Mouse (Mus musculus): ENCODE results near the gene BC051142. TPM values are rescaled to one million over a fixed set of nuclear protein-coding genes. Genes with fewer than 3 reads are reported as not detected.

The BC051142 gene
- polyA plus RNA-seq, 1 experiment from 2014 or later = 0.53 TPM

DNA sequence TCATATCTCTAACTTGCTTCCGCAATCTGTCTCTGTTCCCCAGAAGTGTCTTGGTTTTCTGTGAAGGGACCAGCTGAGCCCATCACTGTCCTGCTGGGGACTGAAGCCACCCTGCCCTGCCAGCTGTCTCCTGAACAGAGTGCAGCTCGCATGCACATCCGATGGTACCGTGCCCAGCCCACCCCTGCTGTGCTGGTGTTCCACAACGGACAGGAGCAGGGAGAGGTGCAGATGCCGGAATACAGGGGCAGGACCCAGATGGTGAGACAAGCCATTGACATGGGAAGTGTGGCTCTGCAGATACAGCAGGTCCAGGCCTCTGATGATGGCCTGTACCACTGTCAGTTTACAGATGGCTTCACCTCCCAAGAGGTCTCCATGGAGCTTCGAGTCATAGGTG, 19.2 kb upstream of the BC051142 start:
- Histone ChIP-seq H3K4me1 (no peaks in the 10 kb centered on the region), H3K9me3 (replicated peaks) (no peaks in the 10 kb centered on the region), H3K4me3 (no peak overlapping the region), H3K27me3 (ENCODE audit: low read depth, poor library complexity, severe bottlenecking) (no peaks in the 10 kb centered on the region), H3K36me3 (no peaks in the 10 kb centered on the region), H3K27ac (no peak overlapping the region)
- DNase-seq (ENCODE audit: low spot score) = no peak
- WGBS = 88% methylated on average over 7 of the region's 7 CpGs

DNA sequence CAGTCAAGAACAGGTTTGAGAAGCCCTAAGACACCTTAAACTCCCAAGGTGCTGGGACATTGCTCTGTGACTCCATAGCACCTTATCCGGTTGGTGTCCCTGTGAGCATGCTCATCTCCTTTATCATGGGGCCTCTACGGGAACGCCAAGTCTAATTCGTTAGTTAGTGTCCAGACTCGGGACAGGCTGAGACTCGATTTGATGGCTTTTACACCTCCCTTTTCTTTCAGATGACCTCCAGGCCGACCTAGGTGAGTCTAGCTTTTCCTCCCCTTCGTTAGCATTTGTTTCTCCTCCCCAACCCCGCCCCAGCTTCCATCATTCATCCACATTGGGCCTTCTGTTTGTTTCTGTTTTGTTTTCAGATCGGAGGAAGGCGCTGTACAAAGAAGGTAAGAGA, 16.7 kb upstream of the BC051142 start:
- 76% methylated on average over 11 of the region's 11 CpGs for WGBS
- no peak overlapping the region for H3K27ac ChIP-seq
- H3K4me3 ChIP-seq = no peak overlapping the region
- no peak for DNase-seq (ENCODE audit: low spot score)
- no peaks in the 10 kb centered on the region for H3K36me3 ChIP-seq
- H3K9me3 ChIP-seq (replicated peaks) = no peaks in the 10 kb centered on the region
- H3K27me3 ChIP-seq (ENCODE audit: low read depth, poor library complexity, severe bottlenecking) = no peaks in the 10 kb centered on the region
- H3K4me1 ChIP-seq = no peaks in the 10 kb centered on the region

DNA sequence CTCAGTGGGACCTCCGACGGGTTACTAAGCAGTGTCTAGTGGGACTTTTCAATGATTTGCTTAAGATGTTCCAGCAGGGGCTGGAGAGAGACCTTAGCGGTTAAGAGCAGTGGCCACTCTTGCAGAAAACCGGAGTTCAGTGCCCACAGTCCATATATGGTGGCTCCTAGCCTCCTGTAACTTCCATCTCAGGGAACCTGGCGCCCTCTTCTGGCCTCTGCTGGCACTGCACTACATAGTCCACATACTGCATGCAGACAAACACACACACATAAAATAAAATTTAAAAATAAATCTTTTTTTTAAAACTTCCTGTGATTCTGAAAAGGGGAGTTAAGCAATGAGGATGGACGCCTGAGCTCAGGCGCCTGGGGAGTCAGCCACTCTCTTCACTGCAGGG, 15.4 kb upstream of the BC051142 start:
- H3K27me3 ChIP-seq (ENCODE audit: low read depth, poor library complexity, severe bottlenecking) = no peaks in the 10 kb centered on the region
- H3K4me3 ChIP-seq = no peak overlapping the region
- no peaks in the 10 kb centered on the region for H3K9me3 ChIP-seq (replicated peaks)
- no peak for DNase-seq (ENCODE audit: low spot score)
- H3K27ac ChIP-seq = no peak overlapping the region
- H3K4me1 ChIP-seq = no peaks in the 10 kb centered on the region
- whole genome bisulfite sequencing = 76% methylated on average over 7 of the region's 7 CpGs
- H3K36me3 ChIP-seq = no peaks in the 10 kb centered on the region

DNA sequence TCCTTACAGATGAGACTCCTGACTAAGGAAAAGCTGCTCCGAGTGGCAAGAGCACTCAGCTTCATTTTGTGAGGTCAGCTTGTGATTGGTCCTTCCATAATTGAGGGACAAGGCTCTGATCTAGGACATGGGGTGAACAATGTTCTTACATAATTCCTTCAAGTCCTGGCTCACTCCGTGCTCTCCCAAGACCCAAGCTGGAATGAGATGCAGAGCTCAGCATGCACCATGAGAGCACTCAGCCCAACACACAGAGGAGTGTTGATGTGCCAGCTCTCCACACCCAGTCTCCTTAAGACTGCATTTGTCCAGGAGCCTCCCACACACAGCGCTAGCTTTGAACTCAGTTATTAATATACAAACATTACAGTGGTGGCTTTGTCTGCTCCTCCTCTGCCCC, 13.9 kb upstream of the BC051142 start:
- H3K27ac ChIP-seq = no peak overlapping the region
- WGBS = 72% methylated on average over 3 of the region's 3 CpGs
- H3K9me3 ChIP-seq (replicated peaks) = no peaks in the 10 kb centered on the region
- H3K4me3 ChIP-seq = no peak overlapping the region
- no peaks in the 10 kb centered on the region for H3K27me3 ChIP-seq (ENCODE audit: low read depth, poor library complexity, severe bottlenecking)
- DNase-seq (ENCODE audit: low spot score) = no peak
- no peaks in the 10 kb centered on the region for H3K36me3 ChIP-seq
- no peaks in the 10 kb centered on the region for H3K4me1 ChIP-seq

DNA sequence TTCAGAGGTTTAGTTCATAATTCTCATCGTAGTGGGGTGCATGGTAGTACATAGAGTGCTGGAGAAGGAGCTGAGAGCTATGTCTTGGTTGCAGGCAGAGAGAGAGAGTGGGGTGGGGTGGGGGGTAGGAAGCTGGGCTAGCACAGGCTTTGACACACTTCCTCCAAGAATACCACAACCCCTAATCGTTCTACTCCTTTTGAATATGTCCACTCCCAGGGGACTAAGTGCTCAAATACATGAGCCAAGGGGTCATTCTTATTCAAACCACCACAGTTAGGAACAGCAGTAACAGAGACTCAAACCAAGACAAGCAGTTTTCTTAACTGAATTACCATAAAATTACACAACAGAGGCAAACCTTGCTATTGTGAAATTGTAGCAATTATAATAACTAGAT, 12.0 kb upstream of the BC051142 start:
- Histone ChIP-seq H3K4me3 (no peak overlapping the region), H3K4me1 (peaks cover 1% of the 10 kb centered on the region; the same call in 1 of the 2 replicates), H3K9me3 (replicated peaks) (no peaks in the 10 kb centered on the region), H3K27ac (no peak overlapping the region), H3K36me3 (no peaks in the 10 kb centered on the region), H3K27me3 (ENCODE audit: low read depth, poor library complexity, severe bottlenecking) (peaks cover 9% of the 10 kb centered on the region)
- DNase-seq (ENCODE audit: low spot score) = no peak
- WGBS = 91% methylated on average over 2 of the region's 2 CpGs

DNA sequence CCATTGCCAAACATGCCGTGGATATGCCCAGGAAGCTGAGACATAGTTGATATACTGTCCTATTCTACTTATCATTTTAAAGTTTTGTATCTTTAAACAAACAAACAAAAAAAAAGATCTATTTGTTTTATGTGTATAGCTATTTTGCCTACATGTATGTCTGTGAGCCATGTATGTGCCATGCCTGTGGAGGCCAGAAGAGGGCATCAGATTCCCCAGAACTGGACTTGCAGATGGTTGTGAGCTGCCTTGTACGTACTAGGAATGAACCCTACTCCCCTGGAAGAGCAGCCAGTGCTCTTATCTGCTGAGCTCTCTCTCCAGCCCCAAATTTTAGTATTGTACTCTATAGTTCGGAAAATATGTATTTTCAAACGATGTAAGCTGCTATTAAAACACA, 10.1 kb upstream of the BC051142 start:
- peaks cover 13% of the 10 kb centered on the region for H3K27me3 ChIP-seq (ENCODE audit: low read depth, poor library complexity, severe bottlenecking)
- H3K4me1 ChIP-seq = peaks cover 5% of the 10 kb centered on the region; the same call in 1 of the 2 replicates
- no peaks in the 10 kb centered on the region for H3K36me3 ChIP-seq
- DNase-seq (ENCODE audit: low spot score) = peak; percentile 50
- WGBS = 33% methylated on average over 4 of the region's 4 CpGs
- H3K9me3 ChIP-seq (replicated peaks) = no peaks in the 10 kb centered on the region
- H3K27ac ChIP-seq = no peak overlapping the region
- H3K4me3 ChIP-seq = no peak overlapping the region

DNA sequence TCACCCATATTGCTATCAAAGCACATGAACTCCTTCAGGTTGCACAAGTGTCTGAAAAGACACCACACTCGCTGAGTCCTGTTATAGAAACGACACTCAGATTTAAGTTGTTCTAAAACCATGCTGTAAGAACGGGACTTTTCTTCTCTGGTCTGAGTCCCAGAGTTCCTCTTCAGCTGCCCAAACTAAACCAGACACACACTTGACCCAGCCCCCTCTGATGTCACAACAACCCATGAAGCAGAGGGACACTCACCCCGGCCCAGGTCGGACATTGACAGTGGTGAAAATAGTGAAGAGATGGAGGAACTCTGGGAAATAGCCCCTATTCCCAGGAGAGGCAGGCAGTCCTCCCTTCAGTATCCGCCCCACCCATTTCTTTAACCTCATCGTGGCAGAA, 7.1 kb upstream of the BC051142 start:
- H3K4me3 ChIP-seq = peak overlapping the region; percentile 50; the same call in 1 of the 2 replicates
- peaks cover 13% of the 10 kb centered on the region for H3K27me3 ChIP-seq (ENCODE audit: low read depth, poor library complexity, severe bottlenecking)
- H3K27ac ChIP-seq = no peak overlapping the region
- H3K9me3 ChIP-seq (replicated peaks) = no peaks in the 10 kb centered on the region
- H3K36me3 ChIP-seq = no peaks in the 10 kb centered on the region
- whole genome bisulfite sequencing = 75% methylated on average over 7 of the region's 7 CpGs
- DNase-seq (ENCODE audit: low spot score) = no peak
- peaks cover 5% of the 10 kb centered on the region; the same call in 1 of the 2 replicates for H3K4me1 ChIP-seq

DNA sequence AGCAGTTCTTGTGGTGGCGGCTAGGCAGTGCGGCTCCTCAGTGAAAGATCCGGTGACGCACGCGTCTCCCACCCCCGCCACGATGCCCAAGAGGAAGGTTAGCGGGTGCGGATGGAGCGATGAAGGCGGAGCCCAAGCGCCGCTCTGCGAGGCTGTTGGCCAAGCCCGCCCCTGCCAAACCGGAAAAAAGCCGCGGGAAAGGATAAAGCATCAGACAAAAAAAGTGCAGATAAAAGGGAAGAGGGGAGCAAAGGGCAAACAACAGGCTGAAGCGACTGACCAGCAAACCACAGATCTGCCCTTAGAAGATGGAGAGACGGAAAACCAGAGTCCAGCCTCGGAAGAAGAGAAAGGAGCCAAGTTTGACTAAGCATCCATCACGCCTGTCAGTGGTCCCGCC, 6.3 kb upstream of the BC051142 start:
- Histone ChIP-seq H3K27me3 (ENCODE audit: low read depth, poor library complexity, severe bottlenecking) (peaks cover 13% of the 10 kb centered on the region), H3K36me3 (no peaks in the 10 kb centered on the region), H3K4me1 (peaks cover 5% of the 10 kb centered on the region; the same call in 1 of the 2 replicates), H3K9me3 (replicated peaks) (no peaks in the 10 kb centered on the region), H3K27ac (peak overlapping the region; percentile 56), H3K4me3 (peak overlapping the region; percentile 50)
- WGBS = 5% methylated on average over 24 of the region's 24 CpGs
- peak; percentile 68 for DNase-seq (ENCODE audit: low spot score)

DNA sequence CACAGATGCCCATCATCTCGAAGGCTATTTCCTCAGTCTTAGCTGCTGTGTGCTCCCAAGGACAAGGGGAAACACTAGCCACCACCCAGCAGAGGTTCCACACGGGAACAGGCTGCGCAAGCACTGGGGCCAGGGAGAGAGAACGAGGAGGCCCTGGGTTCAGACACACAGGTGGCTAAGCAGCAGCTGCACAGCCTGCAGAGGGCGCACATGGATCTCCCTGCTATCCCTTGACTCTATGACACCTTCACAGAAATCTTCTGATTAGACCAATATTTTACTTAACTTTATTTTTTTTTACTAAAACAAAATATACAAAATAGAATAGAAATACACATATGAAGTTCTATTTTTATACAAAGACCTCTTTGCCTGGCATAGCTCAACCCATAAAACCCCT, 1.3 kb upstream of the BC051142 start:
- no peaks in the 10 kb centered on the region for H3K36me3 ChIP-seq
- H3K27me3 ChIP-seq (ENCODE audit: low read depth, poor library complexity, severe bottlenecking) = no peaks in the 10 kb centered on the region; the same call in 1 of the 2 replicates

DNA sequence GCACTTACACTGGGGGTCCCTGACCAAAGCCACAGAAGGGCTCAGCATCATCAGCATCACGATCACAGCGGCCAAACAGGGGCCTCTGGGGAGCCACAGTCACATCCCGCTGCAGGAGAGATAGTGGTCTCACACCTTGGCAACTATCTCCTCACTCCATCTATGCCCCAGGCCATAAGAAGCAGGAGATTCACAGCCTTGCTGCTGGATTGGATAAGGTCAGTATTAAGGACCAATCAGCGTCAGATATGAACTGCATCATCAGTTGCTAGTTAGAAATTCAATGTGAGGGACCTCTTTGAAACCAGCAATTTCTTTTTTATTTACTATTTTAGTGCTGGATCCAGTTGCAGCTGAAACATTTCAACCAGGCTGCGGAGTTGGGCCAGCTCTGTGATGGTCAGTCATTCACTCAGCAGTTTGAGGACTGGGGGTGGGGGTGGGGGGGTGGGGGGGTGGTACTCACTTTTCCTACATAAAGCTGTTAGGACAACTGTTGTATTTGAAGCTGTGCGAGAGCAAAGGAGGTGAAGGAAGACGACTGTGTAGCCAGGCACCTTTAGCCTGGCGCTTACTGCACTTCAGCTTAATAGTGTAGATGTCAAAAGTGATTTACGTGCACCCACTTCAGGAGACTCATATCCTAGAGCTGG, 436 bp upstream of the BC051142 start:
- WGBS = 10% methylated on average over 9 of the region's 9 CpGs
- Histone ChIP-seq H3K36me3 (no peaks in the 10 kb centered on the region), H3K27me3 (ENCODE audit: low read depth, poor library complexity, severe bottlenecking) (no peaks in the 10 kb centered on the region; the same call in 1 of the 2 replicates), H3K4me3 (peak overlapping the region; percentile 67), H3K9me3 (replicated peaks) (no peaks in the 10 kb centered on the region), H3K4me1 (peaks cover 5% of the 10 kb centered on the region; the same call in 1 of the 2 replicates), H3K27ac (peak overlapping the region; percentile 92)
- DNase-seq (ENCODE audit: low spot score) = no peak

More for the DNA sequence above, 1.3 kb upstream of the BC051142 start:
- Histone ChIP-seq H3K4me1 (peaks cover 5% of the 10 kb centered on the region; the same call in 1 of the 2 replicates), H3K9me3 (replicated peaks) (no peaks in the 10 kb centered on the region), H3K27ac (no peak overlapping the region), H3K4me3 (no peak overlapping the region)
- WGBS = 71% methylated on average over 5 of the region's 5 CpGs
- DNase-seq (ENCODE audit: low spot score) = no peak

DNA sequence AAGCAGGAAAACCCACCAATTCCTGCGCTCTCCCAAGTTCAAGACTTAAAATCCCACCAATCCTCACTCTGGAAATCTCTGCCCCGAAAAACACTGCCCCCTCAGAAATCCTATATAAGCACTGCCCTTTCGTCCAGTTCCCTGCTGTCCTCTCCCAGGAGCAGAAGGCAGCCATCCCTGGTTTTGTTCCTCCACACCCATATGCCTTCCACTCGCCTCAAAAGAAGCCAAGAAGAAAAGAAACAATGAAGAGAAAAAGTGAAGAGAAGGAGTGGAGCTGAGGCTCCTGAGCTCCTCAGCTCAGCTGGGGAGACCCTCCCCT, 735 bp downstream of the BC051142 start:
- H3K27me3 ChIP-seq (ENCODE audit: low read depth, poor library complexity, severe bottlenecking) = no peaks in the 10 kb centered on the region; the same call in 1 of the 2 replicates
- H3K4me3 ChIP-seq = peak overlapping the region; percentile 67
- H3K27ac ChIP-seq = peak overlapping the region; percentile 92; the same call in 1 of the 2 replicates
- 53% methylated on average over 4 of the region's 4 CpGs for WGBS
- no peak for DNase-seq (ENCODE audit: low spot score)
- peaks cover 5% of the 10 kb centered on the region; the same call in 1 of the 2 replicates for H3K4me1 ChIP-seq
- H3K9me3 ChIP-seq (replicated peaks) = no peaks in the 10 kb centered on the region
- no peaks in the 10 kb centered on the region for H3K36me3 ChIP-seq

DNA sequence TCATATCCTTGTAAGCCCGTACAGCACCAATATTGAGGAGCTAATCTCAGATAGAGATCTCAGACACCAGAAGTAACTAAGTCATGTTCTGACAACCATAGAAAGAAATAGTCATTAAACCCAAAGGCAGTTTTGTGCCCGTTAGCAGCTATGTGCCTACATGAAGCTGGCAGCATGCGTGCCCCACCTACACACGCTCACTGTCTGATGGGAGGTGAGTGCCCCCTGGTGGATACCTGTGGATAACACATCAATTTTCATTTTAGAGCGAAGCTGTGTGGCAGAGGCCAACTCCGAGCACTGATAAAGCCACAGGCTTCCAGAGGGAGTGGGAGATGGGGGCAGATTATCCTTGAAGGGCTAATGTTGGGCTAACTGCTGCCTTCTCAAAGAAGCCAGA, 12.5 kb downstream of the BC051142 start:
- 24% methylated on average over 6 of the region's 6 CpGs for WGBS
- no peaks in the 10 kb centered on the region for H3K27me3 ChIP-seq (ENCODE audit: low read depth, poor library complexity, severe bottlenecking)
- H3K4me1 ChIP-seq = no peaks in the 10 kb centered on the region
- H3K4me3 ChIP-seq = no peak overlapping the region
- no peaks in the 10 kb centered on the region for H3K9me3 ChIP-seq (replicated peaks)
- no peaks in the 10 kb centered on the region for H3K36me3 ChIP-seq
- DNase-seq (ENCODE audit: low spot score) = peak; percentile 68
- H3K27ac ChIP-seq = no peak overlapping the region

DNA sequence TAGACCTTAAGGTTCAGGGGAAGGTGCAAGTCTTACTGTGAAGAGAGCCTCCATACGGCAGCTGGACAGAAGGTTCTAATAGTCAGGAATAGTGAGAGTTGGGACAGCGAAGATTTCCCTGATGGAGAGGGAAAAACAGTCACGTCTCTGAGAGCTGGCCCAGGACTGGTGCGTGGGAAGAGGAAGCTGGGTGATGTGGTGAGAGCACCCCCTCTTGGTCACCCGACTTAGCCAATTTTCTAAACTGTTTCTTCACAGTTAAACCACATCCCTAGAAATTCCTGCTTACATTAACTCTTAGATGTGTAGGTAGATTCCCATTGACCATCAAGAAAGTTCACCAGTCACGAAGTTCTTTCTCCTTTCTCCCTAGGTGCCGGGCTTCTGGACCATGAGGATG, 21.4 kb downstream of the BC051142 start:
- no peaks in the 10 kb centered on the region for H3K4me1 ChIP-seq
- no peak overlapping the region for H3K4me3 ChIP-seq
- DNase-seq (ENCODE audit: low spot score) = no peak
- H3K27ac ChIP-seq = no peak overlapping the region
- H3K27me3 ChIP-seq (ENCODE audit: low read depth, poor library complexity, severe bottlenecking) = no peaks in the 10 kb centered on the region
- H3K9me3 ChIP-seq (replicated peaks) = no peaks in the 10 kb centered on the region
- 63% methylated on average over 7 of the region's 7 CpGs for WGBS
- H3K36me3 ChIP-seq = no peaks in the 10 kb centered on the region

DNA sequence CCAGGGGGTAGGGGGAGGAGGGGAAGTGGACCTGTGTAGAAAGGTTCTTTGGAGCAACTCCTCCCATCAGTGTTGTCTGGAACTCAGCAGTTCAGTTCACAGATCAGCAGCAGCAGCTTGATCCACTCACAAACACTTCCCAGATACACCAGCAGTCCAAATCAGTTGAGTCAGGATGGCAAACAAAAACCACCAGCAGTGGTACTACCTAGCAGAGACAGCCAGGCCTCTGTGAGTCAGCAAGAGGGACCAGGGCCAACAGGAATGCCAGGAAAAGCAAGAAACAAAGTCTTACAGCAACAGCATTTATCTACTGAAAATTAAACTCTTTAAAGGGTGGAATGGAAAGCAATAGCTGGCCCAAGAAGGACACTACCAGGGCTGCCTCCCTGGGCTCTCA, 29.0 kb downstream of the BC051142 start:
- H3K36me3 ChIP-seq = no peaks in the 10 kb centered on the region
- H3K4me3 ChIP-seq = no peak overlapping the region
- H3K4me1 ChIP-seq = no peaks in the 10 kb centered on the region
- no peaks in the 10 kb centered on the region for H3K27me3 ChIP-seq (ENCODE audit: low read depth, poor library complexity, severe bottlenecking)
- H3K27ac ChIP-seq = no peak overlapping the region
- DNase-seq (ENCODE audit: low spot score) = no peak
- no peaks in the 10 kb centered on the region for H3K9me3 ChIP-seq (replicated peaks)
